Mouse (Mus musculus) CD4-positive, CD25-positive, alpha-beta regulatory T cell, adult 9 weeks (primary cell): Measurements from ENCODE around the gene Ppp1cc. TPM values are rescaled to one million over a fixed set of nuclear protein-coding genes. Genes with fewer than 3 reads are reported as not detected.

Source experiments
- polyA plus RNA-seq: library from polyadenylated mRNA; unstranded; fragments of 100-300 nt; shearing (Covaris generic); gene quantifications from one replicate; pipeline ENCODE4 v1.2.1, GENCODE M21; 2017

Gene Ppp1cc
- 51.6 TPM for polyA plus RNA-seq

GRCm38 (mm10) chr5:122157827-122158381 lies at the start of gene Ppp1cc:
TSS of gene Ppp1cc (plus strand) at chr5:122158278.

DNA sequence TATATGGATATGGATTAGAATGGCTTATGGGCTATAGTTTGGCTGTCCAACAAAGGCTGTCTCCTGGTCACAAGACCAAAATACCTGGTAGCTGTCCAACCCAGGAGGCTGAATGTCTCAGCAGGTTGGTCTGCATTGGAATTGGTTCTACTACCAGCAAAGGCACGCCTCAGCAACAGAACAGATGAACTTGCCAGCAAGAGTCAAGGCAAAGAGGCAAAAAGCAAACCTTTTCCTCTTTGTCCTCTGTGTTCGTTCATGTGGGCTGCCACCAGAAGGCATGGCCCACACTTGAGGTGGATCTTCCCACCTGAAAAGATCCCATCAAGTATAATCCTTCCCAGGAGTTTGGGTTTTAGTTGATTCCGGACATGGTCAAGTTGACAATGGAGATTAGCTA lies 17.4 kb upstream of the Ppp1cc start, which contains the start of gene Ccdc63:
TSS of gene Ccdc63 (minus strand) at position 101 of the 400 bp plus-strand sequence.

DNA sequence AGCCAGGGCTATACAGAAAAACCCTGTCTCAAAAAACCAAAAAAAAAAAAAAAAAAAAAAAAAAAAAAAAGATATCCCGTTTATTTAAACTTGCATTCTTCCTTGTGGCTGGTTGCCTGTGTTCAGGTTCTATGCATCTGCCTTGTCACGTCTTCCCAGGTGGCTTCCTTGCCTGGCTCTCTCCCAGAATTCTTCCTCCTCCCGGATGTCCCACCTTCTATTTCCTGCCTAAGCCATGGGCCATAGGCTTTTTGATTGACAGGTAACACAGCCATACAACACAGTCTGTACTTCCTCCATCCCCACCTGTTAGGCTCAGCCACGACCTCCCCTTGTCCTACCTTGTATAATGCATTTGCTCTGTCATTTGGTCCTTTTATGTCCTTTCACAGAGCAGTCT lies 48.4 kb downstream of the Ppp1cc start, which contains the start of gene Hvcn1:
TSS of gene Hvcn1 (plus strand) at position 330 of the 400 bp plus-strand sequence.

Other genes starting within 250 kb of the Ppp1cc start
- gene Cux2, start 108.2 kb upstream of the Ppp1cc start, polyA plus RNA-seq: 0.16 TPM
- not detected for gene Myl2, start 57.3 kb upstream of the Ppp1cc start, polyA plus RNA-seq
- gene Ccdc63, start 17.5 kb upstream of the Ppp1cc start, polyA plus RNA-seq: 0.67 TPM
- 125 TPM for gene Hvcn1, start 48.5 kb downstream of the Ppp1cc start, polyA plus RNA-seq
- 2.4 TPM for gene Tctn1, start 106.2 kb downstream of the Ppp1cc start, polyA plus RNA-seq
- gene Pptc7, start 126.1 kb downstream of the Ppp1cc start, polyA plus RNA-seq: 14.5 TPM
- 11.2 TPM for gene Rad9b, start 196.0 kb downstream of the Ppp1cc start, polyA plus RNA-seq
- gene Vps29, start 196.1 kb downstream of the Ppp1cc start, polyA plus RNA-seq: 158 TPM
- gene Gpn3, start 213.6 kb downstream of the Ppp1cc start, polyA plus RNA-seq: 77.2 TPM
- 12.7 TPM for gene Fam216a, start 214.1 kb downstream of the Ppp1cc start, polyA plus RNA-seq
- 568 TPM for gene Arpc3, start 233.6 kb downstream of the Ppp1cc start, polyA plus RNA-seq